Mouse (Mus musculus) T-helper 17 cell (primary cell): ENCODE data around the gene Ephb1.

Experiments used
- in situ Hi-C, 2 experiments: fragments of 300-600 bp; cut with MboI, MseI; formaldehyde crosslinking; loops; 1 replicate in 1 of 2; 2 replicates in 1 of 2; pipeline ENCODE4 v1.15.1; 2025; ENCODE audit warnings: high pct_unique_total_duplicates in 2 of 2

Ephb1 gene

GRCm38 (mm10) chr9:102307656-102308055 lies 46.8 kb downstream of the Ephb1 start:
- in situ Hi-C loops, result loop anchor here in 1 of 2 experiments (10.0 kb wide), 1 partner anchor 1963 kb away; no protein-coding TSS in a partner anchor

GRCm38 (mm10) chr9:102306645-102307415 lies 47.7 kb downstream of the Ephb1 start:
- in situ Hi-C loops, result loop anchor here in 1 of 2 experiments (10.0 kb wide), 1 partner anchor 1962 kb away; no protein-coding TSS in a partner anchor

DNA sequence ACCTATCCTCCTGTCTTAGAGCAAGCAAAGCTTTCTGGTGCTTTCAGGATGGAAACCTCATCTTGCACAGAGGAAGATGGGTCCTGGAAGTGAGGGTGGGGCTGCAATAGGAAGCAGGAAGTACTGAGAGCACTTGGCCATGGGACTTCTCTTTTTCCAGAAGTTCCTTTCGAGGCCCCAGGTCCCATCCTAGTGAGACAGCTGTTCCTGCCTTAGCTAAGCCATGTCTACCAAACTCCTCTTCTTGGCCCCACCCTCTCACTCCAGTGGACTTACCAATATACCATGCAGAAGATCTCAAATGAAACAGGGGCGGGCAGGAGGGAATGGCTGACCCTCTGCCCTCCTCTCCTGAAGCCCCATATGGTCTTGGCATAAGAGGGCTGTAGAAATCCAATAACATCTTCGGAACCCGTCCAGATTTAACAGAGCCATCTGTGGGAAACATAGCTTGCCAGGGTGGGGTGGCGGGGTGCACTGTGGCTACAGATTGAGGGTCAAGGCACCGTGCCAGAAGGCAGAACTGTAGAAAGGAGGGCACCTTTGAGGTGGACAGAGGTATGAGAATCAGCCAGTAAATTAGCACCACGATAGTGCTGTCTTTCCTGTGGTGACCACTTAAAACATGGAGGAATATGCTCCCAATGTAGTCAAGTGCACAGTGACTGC lies 48.9 kb downstream of the Ephb1 start:
- in situ Hi-C loops, result loop anchor here in 1 of 2 experiments (10.0 kb wide), 1 partner anchor 1961 kb away; no protein-coding TSS in a partner anchor

DNA sequence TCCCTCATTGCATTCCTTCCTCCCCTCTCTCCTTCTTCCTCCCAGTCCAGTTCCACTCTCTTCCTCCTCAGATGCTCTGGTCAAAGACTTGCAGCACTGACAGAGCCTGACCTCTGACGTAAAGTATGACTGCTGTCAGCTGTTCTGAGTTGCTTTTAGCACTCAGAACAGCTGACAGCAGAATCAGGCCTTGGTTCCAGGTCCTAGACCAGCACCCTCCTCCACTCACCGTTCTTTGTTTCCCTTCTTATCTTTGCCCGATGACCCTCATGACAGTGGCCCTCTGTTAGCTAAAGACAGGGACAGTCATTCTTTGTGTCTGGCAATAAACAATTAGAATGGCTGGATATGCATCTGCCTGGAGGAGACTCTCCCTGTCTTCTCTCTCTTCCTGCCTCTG lies 49.7 kb downstream of the Ephb1 start:
- in situ Hi-C loops, result loop anchor here in 1 of 2 experiments (10.0 kb wide), 1 partner anchor 1960 kb away; no protein-coding TSS in a partner anchor

GRCm38 (mm10) chr9:102303882-102304281 lies 50.6 kb downstream of the Ephb1 start:
- in situ Hi-C loops, result loop anchor here in 1 of 2 experiments (10.0 kb wide), 1 partner anchor 1959 kb away; no protein-coding TSS in a partner anchor

DNA sequence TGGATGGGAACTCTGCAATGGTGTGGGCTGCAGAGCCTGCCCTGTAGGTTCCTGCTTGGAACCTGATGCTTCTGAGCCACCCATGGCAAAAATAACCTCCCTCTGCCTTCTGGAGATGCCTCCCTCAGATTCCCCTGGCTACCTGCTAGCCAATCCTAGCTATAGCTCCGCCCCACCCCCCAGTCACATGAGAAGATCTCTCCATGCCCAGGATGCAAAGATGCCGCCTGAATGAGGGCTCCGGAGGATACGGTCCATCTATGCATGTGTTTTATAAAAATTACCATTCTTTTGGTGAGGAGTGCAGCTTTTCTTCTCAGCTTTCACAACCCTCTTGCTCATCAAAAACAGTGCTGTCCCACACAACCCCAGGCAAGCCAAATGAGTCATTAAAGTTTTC lies 53.5 kb downstream of the Ephb1 start:
- in situ Hi-C loops, result loop anchor here in 1 of 2 experiments (10.0 kb wide), 1 partner anchor 1956 kb away; no protein-coding TSS in a partner anchor

DNA sequence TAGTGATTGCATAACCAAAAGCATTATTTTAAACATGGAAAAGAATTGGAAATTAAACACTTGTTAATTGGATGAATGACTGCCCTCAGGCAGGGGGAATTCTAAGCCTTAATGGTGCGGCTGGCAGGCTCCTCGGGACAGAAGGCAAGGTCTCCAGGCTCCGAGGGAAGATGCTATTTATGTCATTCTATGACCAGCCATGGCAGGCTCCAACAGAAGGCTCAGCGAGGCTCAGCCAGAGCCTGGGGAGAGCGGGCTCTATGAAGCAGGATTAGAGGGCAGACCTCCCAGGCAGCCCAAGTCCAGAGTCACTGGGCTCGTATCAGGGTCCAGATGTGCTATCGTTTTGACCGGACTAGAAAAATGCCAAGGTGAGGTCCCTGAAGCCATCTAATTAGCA lies 55.8 kb downstream of the Ephb1 start:
- in situ Hi-C loops, result no loop called here

GRCm38 (mm10) chr9:102297986-102298385 lies 56.5 kb downstream of the Ephb1 start:
- in situ Hi-C loops, result no loop called here

DNA sequence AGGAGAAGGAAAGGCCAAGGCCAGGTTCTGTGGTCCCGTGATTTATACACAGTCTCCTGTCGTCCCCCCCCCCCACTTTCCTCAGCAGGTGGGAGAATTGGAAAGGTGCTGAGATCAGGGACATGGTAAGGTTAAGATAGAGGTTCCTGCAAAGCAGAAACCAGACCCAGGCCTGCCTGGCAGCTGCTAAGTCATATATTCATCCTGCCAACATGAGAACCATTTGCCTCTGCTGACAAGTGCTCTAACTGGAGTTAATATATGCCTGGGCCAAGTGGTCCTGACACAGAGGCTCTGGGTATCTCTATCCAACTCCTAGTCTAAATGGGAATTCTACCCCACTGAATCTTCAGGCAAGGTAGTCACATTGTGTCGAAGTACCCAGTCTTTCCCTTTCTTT lies 57.3 kb downstream of the Ephb1 start:
- in situ Hi-C loops, result no loop called here

- in situ Hi-C loops, result no loop called here
Observed at GRCm38 (mm10) chr9:102293605-102294004, 60.9 kb downstream of the Ephb1 start.

DNA sequence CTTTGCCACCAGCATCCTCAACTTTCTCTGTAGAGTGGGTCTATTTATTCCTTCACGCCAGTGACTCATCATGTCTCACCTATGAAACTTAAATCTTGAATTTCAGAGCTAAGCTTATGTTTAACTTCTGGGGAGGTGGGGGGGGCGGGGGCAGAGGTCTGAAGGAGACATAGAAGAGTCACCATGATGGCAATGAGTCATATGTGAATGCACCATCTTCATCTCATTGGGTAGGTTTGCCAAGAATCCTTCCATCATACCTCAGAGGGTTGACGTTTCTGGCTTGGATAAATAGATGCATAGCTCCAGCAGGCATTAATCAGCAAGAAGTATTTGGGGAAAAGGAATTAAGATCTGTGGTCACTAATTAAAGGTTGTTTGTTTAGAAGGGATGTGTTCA lies 63.3 kb downstream of the Ephb1 start:
- in situ Hi-C loops, result no loop called here

GRCm38 (mm10) chr9:102288356-102288755 lies 66.1 kb downstream of the Ephb1 start:
- in situ Hi-C loops, result no loop called here

DNA sequence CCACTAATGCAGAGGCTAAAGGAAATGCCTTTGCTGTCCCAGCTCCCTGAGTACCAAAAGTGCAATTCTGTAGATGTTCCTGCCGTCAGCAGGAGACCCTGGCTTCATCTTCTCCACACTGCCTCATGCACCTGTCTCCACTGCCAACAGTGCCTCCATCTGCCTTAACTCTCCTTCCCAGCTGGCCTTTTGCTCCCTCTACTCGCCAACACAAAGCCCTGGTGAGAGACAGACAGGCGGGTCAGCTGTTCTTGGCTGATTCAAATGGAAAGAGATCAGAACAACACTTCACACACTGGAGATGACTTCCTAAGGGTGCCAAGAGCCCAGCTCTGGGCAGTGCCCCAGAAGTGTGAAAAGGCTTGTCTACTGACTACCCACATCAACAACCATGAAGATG lies 78.6 kb downstream of the Ephb1 start:
- in situ Hi-C loops, result no loop called here

- in situ Hi-C loops, result no loop called here
Observed at GRCm38 (mm10) chr9:102274016-102274415, 80.5 kb downstream of the Ephb1 start.

- in situ Hi-C loops, result no loop called here
Observed at GRCm38 (mm10) chr9:102273469-102273808, 81.1 kb downstream of the Ephb1 start.

GRCm38 (mm10) chr9:102272731-102273468 lies 81.6 kb downstream of the Ephb1 start:
- in situ Hi-C loops, result no loop called here

GRCm38 (mm10) chr9:102270496-102270895 lies 84.0 kb downstream of the Ephb1 start:
- in situ Hi-C loops, result no loop called here

DNA sequence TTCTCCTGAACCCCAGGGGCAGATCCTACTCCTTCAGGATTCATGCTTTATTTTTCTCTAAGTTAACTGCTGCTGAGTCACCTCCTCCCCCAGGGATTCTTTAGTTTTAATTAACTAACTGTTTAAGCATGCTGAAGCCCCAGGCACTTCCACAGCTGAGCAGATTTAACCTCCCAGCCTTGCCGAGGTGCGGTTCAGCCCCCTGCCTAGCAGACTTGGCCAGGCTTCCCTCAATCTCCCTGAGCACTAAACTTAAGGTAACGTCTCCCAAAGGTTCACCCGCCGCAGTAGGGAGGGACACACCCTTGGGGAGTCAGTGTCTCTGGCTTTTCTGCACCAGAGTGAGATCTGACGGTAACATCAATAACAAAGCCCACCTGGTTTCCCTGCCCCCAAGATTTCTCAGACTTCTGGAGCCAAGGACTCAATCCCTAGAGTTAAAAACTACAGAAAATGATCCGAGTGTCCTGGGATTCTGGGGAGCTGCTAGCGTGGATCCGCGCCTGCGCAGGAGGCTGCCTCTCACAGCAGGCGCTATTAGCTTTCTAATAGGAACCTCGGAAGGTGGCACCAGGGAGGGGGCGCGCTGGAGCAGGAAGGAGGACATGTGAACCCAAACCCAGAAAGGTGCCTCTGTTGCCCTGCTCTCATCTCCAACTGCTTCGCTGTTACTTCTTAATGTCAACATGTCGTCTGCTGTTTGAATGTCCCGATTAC lies 87.0 kb downstream of the Ephb1 start:
- in situ Hi-C loops, result no loop called here

GRCm38 (mm10) chr9:102263760-102264159 lies 90.7 kb downstream of the Ephb1 start:
- in situ Hi-C loops, result no loop called here

DNA sequence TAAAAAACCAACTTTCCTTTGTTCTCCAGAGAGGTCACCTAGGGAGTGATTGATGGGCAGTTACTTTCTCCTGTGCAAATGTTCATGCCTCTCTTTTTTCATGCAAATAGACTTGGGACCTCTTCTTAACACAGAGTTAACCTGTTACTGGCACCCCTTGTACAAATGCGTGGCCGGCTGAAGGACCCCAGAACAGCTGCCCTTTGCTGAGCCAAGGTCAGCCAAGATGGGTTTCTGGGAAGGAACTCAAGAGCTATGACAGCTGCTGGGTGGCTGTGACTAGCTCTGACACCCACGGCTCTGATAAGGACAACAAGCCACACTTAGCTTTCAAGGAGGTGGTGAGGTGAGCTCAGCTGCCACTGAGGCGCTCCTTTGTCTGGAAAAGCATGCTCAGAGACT lies 92.4 kb downstream of the Ephb1 start:
- in situ Hi-C loops, result no loop called here

DNA sequence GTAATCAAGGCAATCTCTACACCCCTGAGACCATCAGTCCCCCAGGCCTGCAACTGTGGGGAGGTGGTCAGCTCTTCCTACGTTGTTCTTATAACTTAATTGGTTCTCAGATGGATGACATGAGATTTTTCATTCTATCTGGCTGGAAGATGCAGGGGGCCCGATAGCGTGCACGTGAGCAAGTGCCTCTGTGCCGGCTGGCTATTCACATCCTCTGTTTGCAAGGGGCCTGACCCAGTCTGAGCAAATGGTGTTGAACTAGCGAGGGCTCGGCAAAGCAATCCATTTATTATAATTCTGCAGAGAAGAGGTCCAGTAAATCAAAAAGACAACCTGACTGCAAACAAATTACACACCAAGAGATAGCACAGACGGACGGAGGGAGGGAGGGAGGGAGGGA lies 93.0 kb downstream of the Ephb1 start:
- in situ Hi-C loops, result no loop called here
